Mouse (Mus musculus) adrenal gland, adult 2 months (tissue): ENCODE results near the gene Inf2. TPM values are rescaled to one million over a fixed set of nuclear protein-coding genes. Genes with fewer than 3 reads are reported as not detected.
A peak's percentile ranks its signal among the peaks of the same experiment; 100 is the strongest.

Experiments used
- DNase-seq: peaks from one replicate; pipeline ENCODE4 v3.0.0; 2021
- long read RNA-seq: library from polyadenylated mRNA; stranded (forward); transcript quantifications from one replicate; pipeline ENCODE4 v2.0.0, GENCODE M21; 2021
- polyA plus RNA-seq: library from polyadenylated mRNA; depleted of rRNA; stranded (reverse); fragments of >200 nt; gene quantifications from 2 replicates; pipeline ENCODE4 v1.2.3, GENCODE M21; 2012; rRNA removed
- total RNA-seq, 2 experiments: library from RNA; stranded (reverse); gene quantifications; 2 replicates each; pipeline ENCODE4 v1.2.3; 2021

Gene Inf2
- total RNA-seq (10 to 100 TPM; 20.7 to 40.6 TPM), polyA plus RNA-seq (45.0 and 47.9 TPM in 2 replicates)
- long read RNA-seq, partial matches to known transcripts, result 5 of 5 reads
- long read RNA-seq, other reads (novel, unspliced or antisense), result 0 of 5 reads

DNA sequence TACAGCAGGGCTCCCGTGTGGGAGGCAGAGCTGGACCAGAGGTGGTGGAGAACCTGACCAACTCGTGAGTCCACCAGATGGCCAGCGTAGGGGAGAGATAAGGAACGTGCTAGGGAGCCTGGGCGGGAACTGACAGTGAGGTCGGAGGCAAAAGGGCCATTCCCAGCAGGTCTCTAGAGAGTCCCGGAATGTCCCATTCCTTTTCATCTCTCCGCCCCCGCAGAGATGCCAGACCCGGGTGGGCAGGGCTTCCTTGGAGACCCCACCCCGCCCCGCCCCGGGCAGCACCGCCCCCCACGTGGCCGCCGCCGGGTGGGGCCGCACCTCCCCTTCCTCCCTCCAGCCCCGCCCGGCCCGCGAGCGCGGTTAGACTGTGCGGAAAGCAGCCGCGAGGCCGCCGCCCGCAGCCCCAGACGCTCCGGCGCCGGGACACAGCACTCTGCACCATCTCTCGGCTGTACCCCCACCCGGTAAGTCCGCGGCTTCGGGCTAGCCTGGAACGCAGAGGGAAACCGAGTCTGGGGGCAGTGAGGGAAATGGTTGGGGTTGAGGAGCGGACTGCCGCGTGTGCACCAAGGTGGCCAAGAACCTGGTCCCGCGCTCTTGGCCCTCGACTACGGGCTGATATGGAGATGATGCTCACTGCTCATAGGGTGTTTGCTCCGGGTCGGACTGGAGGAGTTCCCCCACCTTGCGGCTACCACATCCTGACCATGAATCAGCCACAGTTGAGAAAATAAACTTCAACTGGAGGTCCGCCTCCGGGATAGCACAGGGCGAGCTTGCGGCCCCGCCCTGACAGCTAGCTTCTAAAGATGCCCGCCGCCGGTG lies at the start of gene Inf2:
Gene Inf2 (plus strand): TSS at position 359 of the 831 bp plus-strand sequence.
- peak; percentile 94 for DNase-seq

GRCm38 (mm10) chr12:112539466-112539965 lies 49.1 kb upstream of the Inf2 start:
- DNase-seq, result no peak

DNA sequence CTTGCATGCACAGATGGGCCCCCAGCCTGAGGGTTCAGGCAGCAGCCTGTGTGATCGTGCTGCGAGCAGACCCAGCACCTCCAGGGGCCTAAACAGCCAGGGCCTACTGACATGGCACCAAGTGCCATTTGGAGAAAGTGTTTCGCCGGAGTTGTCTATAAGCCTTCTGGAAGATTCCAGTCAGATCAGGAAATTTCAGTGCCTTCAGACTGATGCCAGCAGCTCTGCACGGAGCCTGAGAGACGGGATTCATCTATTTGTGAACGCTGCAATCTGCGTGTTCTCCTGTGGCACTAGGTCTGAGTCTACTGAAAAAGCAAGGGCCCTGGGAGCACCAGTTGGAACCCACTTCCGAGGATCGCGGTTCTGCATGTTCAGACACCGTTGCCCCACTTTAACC lies 48.3 kb upstream of the Inf2 start:
- DNase-seq, result no peak

- no peak for DNase-seq
Measured at GRCm38 (mm10) chr12:112541483-112542091, 47.0 kb upstream of the Inf2 start.

- no peak for DNase-seq
Measured at GRCm38 (mm10) chr12:112542257-112542919, 46.2 kb upstream of the Inf2 start.

GRCm38 (mm10) chr12:112542920-112543300 lies 45.7 kb upstream of the Inf2 start:
- peak; percentile 88 for DNase-seq

DNA sequence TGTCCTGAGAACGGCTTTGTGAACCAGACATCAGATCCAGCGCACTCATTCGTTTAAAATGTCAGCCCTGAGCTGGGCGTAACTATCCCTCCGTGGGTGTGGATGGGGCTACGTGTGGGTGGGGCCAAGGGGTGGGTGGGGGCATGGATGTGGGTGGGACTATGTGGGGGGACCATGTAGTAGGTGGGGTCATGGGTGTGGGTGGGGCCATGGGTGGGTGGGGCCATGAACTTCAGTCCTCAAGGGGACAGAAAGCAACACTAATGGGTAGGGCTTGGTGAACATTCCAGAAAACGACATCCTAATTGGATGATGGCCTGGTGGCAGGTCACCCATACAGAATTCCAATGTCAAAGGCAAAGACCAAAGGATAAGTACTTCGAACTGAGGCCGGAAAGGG lies 44.6 kb upstream of the Inf2 start:
- no peak for DNase-seq

- DNase-seq, result no peak
Measured at GRCm38 (mm10) chr12:112544946-112545701, 43.5 kb upstream of the Inf2 start.

- DNase-seq, result no peak
Measured at GRCm38 (mm10) chr12:112546110-112546509, 42.5 kb upstream of the Inf2 start.

GRCm38 (mm10) chr12:112549287-112549686 lies 39.3 kb upstream of the Inf2 start:
- DNase-seq, result no peak

DNA sequence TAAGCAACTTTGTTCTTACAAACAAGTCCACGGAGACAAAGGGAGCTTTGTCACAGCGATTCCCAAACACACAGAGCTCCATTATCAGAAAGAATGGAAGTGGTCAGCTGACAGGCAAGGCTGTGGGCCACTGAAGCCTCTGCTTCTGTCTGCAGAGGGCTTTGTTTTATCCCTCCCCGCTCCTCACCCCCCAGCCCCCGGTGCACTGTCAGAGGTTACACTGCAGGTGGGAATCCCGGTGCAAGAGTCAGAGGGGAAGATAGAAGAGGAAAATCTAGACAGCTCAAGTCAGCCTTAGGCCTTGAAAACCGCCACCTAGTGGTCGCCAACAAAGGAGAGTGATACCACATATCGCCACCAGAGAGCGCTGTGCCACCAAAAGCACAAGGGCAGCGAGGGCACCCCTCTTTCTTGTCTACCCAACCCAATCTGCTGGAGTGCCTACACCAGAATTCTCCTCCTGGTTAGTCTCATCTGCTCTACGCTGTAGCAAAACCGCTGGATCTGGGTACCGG lies 36.7 kb upstream of the Inf2 start:
- DNase-seq, result peak; percentile 85

DNA sequence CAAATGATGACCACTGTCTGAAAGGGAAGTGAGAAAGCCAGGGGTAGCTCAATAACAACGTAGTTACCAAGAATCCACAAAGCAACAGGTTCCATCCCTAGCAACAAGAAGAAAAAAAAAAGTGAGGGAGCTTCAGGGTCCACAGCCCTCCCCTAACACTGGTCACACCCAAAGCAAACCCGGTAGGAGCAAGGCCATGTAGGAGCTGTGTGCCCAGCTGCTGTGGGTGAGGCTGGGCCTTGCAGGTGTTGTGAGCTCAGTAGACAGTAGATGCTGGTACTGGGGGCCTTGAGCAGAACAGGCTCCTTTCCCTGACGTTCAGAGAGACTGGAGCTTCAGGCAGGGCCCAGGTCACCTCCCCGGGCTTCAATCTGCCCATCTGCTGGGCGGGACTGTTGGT lies 36.1 kb upstream of the Inf2 start:
- no peak for DNase-seq

DNA sequence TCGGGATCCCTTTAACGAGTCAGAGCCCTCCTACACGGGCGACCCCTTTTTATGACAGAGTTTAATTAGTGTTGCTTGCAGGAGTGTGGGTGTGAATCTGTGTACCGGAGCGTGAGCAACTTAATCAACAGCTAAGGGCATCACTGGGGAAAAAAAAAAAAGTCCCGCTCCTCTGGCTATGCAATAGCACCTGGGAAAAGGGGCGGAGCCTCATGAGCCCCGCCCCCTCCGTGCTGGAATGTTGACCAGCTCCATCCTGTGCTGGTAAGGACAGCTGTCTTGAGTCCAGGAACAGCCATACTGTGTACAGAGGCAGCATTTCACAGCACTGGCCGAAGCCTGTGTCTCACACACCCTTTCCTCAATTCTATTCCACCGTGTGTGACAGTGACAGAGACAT lies 33.7 kb upstream of the Inf2 start:
- DNase-seq, result no peak

DNA sequence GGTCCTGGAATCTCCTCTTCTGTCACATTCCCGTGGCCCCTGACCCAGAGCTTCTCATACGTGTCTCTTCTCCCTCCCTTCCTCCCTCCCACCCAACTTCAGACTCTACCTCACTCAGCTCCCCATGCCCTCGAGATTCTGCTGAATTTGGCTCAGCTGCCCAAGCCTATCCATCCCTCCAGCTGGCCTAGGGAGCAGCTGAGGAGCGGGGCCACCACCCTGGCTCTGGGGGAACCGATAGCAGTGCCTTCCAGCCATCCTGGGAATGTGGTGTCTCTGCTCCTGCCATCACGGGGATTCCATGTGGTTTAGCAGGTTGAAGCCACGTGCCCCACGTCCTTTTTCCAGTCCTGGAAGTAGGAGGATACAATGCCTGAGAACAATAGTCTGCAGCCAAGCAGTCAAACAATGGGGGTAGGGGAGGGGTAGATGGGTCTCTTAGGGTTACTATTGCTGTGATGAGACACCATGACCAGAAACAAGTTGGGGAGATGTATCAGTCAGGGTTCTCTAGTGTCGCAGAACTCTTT lies 32.0 kb upstream of the Inf2 start:
- no peak for DNase-seq

- no peak for DNase-seq
Measured at GRCm38 (mm10) chr12:112557219-112557618, 31.4 kb upstream of the Inf2 start.

DNA sequence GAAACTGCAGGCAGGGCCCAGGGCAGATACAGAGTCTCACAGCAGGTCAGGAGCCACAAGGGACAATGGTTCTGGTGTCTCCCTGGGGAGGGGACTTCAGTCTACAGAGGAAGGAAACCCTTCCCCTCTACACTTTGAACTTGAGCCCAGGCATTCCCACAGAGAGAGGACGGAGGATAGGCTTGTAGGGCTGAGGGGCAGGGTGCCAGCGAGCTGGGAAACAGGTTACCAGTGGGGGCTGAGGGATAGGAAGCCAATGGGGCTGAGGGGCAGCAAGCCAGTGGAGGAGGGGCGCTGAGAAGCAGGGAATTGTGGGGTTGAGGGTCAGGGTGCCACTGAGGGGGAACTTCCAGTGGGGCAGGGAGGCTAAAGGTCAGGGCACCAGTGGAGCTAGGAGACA lies 29.4 kb upstream of the Inf2 start:
- peak; percentile 58 for DNase-seq

DNA sequence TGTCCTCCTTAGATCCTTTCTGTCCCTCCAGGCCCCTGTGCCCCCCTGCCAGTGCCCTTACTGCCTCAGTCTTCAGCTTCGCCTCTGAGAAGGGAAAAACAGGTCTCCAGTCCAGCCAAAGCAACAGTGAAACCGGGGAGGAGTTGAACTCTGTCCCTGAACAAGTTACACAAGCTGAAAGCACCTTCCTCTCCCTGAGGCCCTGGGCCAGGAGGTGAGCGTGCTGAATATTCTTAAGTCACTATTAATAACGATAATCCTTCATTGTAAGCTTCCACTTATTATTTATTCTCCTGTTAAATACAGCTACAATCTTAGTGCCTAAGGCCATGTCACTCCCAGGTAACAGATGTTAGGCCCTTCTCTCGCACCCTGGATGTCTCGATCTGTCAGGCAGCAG lies 28.9 kb upstream of the Inf2 start:
- DNase-seq, result peak; percentile 41

DNA sequence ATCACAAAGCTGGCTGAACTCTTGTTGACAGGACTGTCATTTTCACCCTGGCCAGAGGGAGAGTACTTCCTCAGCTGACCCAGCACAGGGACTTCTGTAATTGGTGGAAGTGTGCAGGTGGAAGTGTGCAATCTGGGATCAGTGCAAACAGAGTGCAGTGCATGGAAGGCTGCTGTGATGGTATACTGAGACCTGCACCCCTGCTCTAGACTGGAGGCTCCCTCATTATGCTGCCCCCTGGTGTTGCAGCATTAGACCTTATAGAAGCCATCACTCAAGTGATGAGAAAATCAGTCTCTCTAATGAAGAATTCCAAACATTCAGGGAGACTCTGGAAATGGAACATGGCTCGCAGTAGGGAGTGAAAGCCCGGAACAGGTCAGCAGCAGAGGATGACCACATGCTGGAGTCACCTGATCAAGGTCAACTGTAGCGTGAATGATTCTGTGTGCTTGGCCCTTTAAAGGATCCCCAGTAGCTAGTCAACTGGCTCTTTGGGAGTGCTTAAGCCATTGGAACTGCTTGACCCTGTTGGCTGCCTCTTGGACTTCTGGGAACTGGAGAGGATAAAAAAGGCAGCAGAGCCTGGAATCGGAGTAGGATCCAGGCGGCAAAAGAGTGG lies 28.3 kb upstream of the Inf2 start:
- DNase-seq, result no peak

DNA sequence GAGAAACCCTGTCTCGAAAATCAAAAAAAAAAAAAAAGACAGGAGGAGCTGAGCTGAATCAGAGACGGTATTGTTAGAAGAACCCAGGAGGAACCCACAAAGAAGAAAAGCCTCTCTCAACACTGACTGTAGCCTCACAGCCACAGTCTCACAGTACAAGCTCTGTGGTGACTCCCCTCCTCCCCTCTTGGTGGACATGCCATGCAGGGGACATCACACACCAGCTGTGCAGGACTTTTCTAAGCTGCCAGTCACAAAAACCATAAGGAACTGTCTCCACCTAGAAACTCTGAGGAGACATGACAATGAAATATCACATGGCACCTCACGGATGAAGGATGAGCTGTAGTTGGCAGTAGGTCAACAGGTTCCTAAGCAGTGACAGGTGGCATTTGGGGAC lies 27.4 kb upstream of the Inf2 start:
- no peak for DNase-seq

DNA sequence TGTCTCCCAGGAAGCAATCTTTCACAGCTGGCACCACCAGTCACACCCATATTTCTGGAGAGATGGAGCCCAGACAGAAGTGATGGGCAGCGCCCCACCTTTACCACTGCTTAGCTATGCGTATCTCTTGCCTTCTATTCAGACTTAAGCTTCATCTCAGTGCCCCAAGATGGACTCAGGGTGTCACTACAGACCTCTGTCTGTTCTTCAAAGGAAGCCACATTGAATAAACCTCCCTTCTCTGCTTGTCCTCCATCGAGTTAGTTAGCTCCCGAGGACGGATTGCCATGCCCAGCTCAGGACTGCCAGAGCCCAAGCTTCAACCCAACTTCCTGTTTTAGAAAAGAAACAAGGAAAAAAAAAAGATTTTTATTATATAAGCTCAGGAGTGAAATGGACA lies 26.1 kb upstream of the Inf2 start:
- DNase-seq, result no peak

DNA sequence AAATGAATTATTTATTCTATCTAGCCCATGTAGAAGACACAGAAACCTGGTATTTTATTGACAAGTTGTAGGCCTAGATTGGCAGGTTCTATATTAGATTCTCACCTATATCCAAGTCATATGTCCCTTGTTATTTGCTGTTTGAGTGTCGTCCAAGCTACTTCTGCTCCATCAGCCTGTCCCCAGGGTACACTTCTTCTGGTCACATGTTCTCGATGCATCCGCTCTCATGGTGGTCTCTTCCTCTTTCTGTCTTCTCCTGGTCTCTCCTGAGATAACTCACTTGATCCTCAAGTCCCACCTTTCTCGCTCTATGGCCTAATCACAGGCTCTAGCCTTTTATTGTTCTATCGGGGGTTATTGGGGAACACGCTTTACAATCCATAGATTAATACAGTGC lies 25.6 kb upstream of the Inf2 start:
- DNase-seq, result no peak
